In genomic region chr13:63917776-63918621, GRCm38 (mm10) we compare ENCODE assay signal across 8 mouse cellular contexts.
DNase-seq lines count a peak whose midpoint lies in the region; ATAC-seq lines count a peak whose summit lies in the region.

No protein-coding gene starts in this region.

- H3K27ac ChIP-seq in heart, embryonic 12.5 days (ENCODE audit: poor library complexity, severe bottlenecking) = peak overlapping the region; percentile 20
- H3K27ac ChIP-seq in heart, embryonic 16.5 days (ENCODE audit: low read length) = peak overlapping the region; percentile 76
- H3K27ac ChIP-seq in lung, embryonic 16.5 days (ENCODE audit: low read length) = peak overlapping the region; percentile 99

- DNase-seq in heart, adult 8-10 months (ENCODE audit: low spot score) = no peak
- peak; percentile 55 to 62 for DNase-seq in cerebellum, postnatal 25 days
- DNase-seq in kidney, postnatal 14 days = peak; percentile 75
- DNase-seq in right cerebral cortex, postnatal 14 days = peak; percentile 23
- DNase-seq in spleen, adult 18-20 months = no peak

- no peaks in the 10 kb centered on the region for H3K27me3 ChIP-seq in heart, embryonic 12.5 days (replicated peaks)
- H3K27me3 ChIP-seq in heart, embryonic 16.5 days (ENCODE audit: control insufficient read depth, insufficient read depth, low read length) = no peaks in the 10 kb centered on the region
- no peaks in the 10 kb centered on the region for H3K27me3 ChIP-seq in lung, embryonic 16.5 days (ENCODE audit: control insufficient read depth, insufficient read depth, low read depth, low read length)

- H3K9me3 ChIP-seq in heart, embryonic 12.5 days (replicated peaks) = peaks cover 5% of the 10 kb centered on the region; the same call in 1 of the 2 replicates
- H3K9me3 ChIP-seq in heart, embryonic 16.5 days (replicated peaks; ENCODE audit: control insufficient read depth, low read length) = no peaks in the 10 kb centered on the region; the same call in 1 of the 2 replicates
- peaks cover 3% of the 10 kb centered on the region; the same call in 1 of the 2 replicates for H3K9me3 ChIP-seq in lung, embryonic 16.5 days (ENCODE audit: control insufficient read depth, low read length)

- WGBS in heart, embryonic 12.5 days = 18% methylated on average over 9 of the region's 11 CpGs
- 17% methylated on average over 11 of the region's 11 CpGs for WGBS in heart, embryonic 16.5 days
- WGBS in lung, embryonic 16.5 days = 9% methylated on average over 9 of the region's 11 CpGs

- H3K9ac ChIP-seq in heart, embryonic 12.5 days = peak overlapping the region; percentile 9; the same call in 1 of the 2 replicates
- peak overlapping the region; percentile 24; the same call in 1 of the 2 replicates for H3K9ac ChIP-seq in heart, embryonic 16.5 days (ENCODE audit: low read length)
- peak overlapping the region; percentile 61 for H3K9ac ChIP-seq in lung, embryonic 16.5 days (ENCODE audit: low read length)

- H3K4me3 ChIP-seq in heart, embryonic 12.5 days = no peak overlapping the region
- H3K4me3 ChIP-seq in heart, embryonic 16.5 days (ENCODE audit: low read length) = no peak overlapping the region
- H3K4me3 ChIP-seq in lung, embryonic 16.5 days (ENCODE audit: low read length) = no peak overlapping the region

- H3K36me3 ChIP-seq in heart, embryonic 12.5 days = no peaks in the 10 kb centered on the region
- H3K36me3 ChIP-seq in heart, embryonic 16.5 days (ENCODE audit: control insufficient read depth, insufficient read depth) = no peaks in the 10 kb centered on the region
- no peaks in the 10 kb centered on the region for H3K36me3 ChIP-seq in lung, embryonic 16.5 days (ENCODE audit: control insufficient read depth, insufficient read depth, low read length)

- H3K4me1 ChIP-seq in heart, embryonic 12.5 days (replicated peaks) = peaks cover 27% of the 10 kb centered on the region
- peaks cover 20% of the 10 kb centered on the region for H3K4me1 ChIP-seq in heart, embryonic 16.5 days (ENCODE audit: control insufficient read depth, insufficient read depth, low read length)
- H3K4me1 ChIP-seq in lung, embryonic 16.5 days (replicated peaks; ENCODE audit: control insufficient read depth, insufficient read depth, low read length) = peaks cover 54% of the 10 kb centered on the region

- no peak for ATAC-seq in heart, embryonic 12.5 days (ENCODE audit: insufficient number of reproducible peaks, low FRiP score)
- ATAC-seq in heart, embryonic 16.5 days (replicated peaks; ENCODE audit: extremely low read depth, insufficient read depth, low FRiP score) = 0 out of 2 replicates have a peak, but pooled peaks have one; percentile 6
- ATAC-seq in lung, embryonic 16.5 days (ENCODE audit: low read depth) = peak; percentile 77

- H3K4me2 ChIP-seq in heart, embryonic 12.5 days = peak overlapping the region; percentile 46
- peak overlapping the region; percentile 44 for H3K4me2 ChIP-seq in heart, embryonic 16.5 days (ENCODE audit: low read depth, low read length)
- H3K4me2 ChIP-seq in lung, embryonic 16.5 days (ENCODE audit: low read depth, low read length) = peak overlapping the region; percentile 26

Comparison
In these comparisons a context has a peak if more than half of its experiments do, and no peak if none do; other contexts are left out.
1. H3K27ac ChIP-seq: peak in every context shown above with its lines; median percentile 99 in lung, embryonic 16.5 days; 76 in heart, embryonic 16.5 days; 20 in heart, embryonic 12.5 days.
2. H3K9ac ChIP-seq: peak in every context shown above with its lines; median percentile 61 in lung, embryonic 16.5 days; 24 in heart, embryonic 16.5 days; 9 in heart, embryonic 12.5 days.
3. DNase-seq: peak in cerebellum, postnatal 25 days (2 of 2), kidney, postnatal 14 days (single experiment) and right cerebral cortex, postnatal 14 days (single experiment); none in heart, adult 8-10 months (single experiment) and spleen, adult 18-20 months (0 of 2).
4. Peak in every context shown above with its lines, with median percentiles within 50 percentile points of each other: H3K4me2 ChIP-seq.